In genomic region chr16:42350076-42350475, GRCm38 (mm10) we compare ENCODE assay signal across 32 mouse cellular contexts. TPM values are rescaled to one million over a fixed set of nuclear protein-coding genes. Genes with fewer than 3 reads are reported as not detected.
DNase-seq lines count a peak whose midpoint lies in the region; ATAC-seq lines count a peak whose summit lies in the region.
"Had no signal": no experiment of that assay in that cellular context is flagged by ENCODE, and none has a peak within 500 bp of the region (broad histone marks: within the 10 kb centered on the region; RNA-seq: fewer than 3 reads in every experiment).

No protein-coding gene starts in this region.

- H3K27me3 ChIP-seq in midbrain, embryonic 14.5 days (ENCODE audit: control insufficient read depth, insufficient read depth, low read length): no peaks in the 10 kb centered on the region
- H3K27me3 ChIP-seq: embryonic facial prominence, embryonic 13.5 days; heart, embryonic 13.5 days; intestine, embryonic 15.5 days; limb, embryonic 12.5 days; liver, embryonic 15.5 days; midbrain, embryonic 15.5 days; neural tube, embryonic 15.5 days; stomach, embryonic 15.5 days had no signal

- ATAC-seq in midbrain, embryonic 14.5 days (ENCODE audit: low FRiP score, low TSS enrichment): no peak
- ATAC-seq: activated CD4-positive, CD25-positive, alpha-beta regulatory T cell, adult 4 months; hindbrain, embryonic 16.5 days; intestine, embryonic 15.5 days; midbrain, embryonic 15.5 days had no signal

- H3K36me3 ChIP-seq in midbrain, embryonic 14.5 days (ENCODE audit: control insufficient read depth, insufficient read depth, low read length): no peaks in the 10 kb centered on the region
- H3K36me3 ChIP-seq: embryonic facial prominence, embryonic 13.5 days; forebrain, embryonic 10.5 days; heart, embryonic 13.5 days; intestine, embryonic 15.5 days; limb, embryonic 12.5 days; liver, embryonic 15.5 days; midbrain, embryonic 15.5 days; neural tube, embryonic 15.5 days; stomach, embryonic 15.5 days had no signal

- DNase-seq in cerebellum, postnatal 10 days: peak; percentile 57 to 65
- DNase-seq in cerebellum, postnatal 4 days (ENCODE audit: low spot score in 2 of 2): no peak
- DNase-seq in gastrocnemius, postnatal 14 days: peak; percentile 8
- no peak for DNase-seq in gastrocnemius, postnatal 10 days
- DNase-seq in MN1 (ENCODE audit: low spot score): peak; percentile 72
- DNase-seq in brain, adult 2 months (ENCODE audit: low read depth, low spot score): peak; percentile 66
- no peak for DNase-seq in midbrain, embryonic 14.5 days
- DNase-seq: adrenal gland, adult 8-10 months; B cell, adult 2 months; embryo, embryonic 11 days; heart, postnatal 10 days; kidney, adult 2 months; kidney, postnatal 36 days; lung, embryonic 14.5 days; lung, postnatal 14 days; retina, postnatal 1 day; right cerebral cortex, postnatal 14 days; thymus, postnatal 14 days had no signal

- no peak overlapping the region for H3K4me2 ChIP-seq in midbrain, embryonic 14.5 days (ENCODE audit: low read length)
- H3K4me2 ChIP-seq: embryonic facial prominence, embryonic 13.5 days; heart, embryonic 13.5 days; intestine, embryonic 15.5 days; limb, embryonic 12.5 days; liver, embryonic 15.5 days; lung, embryonic 14.5 days; midbrain, embryonic 15.5 days; neural tube, embryonic 15.5 days; stomach, embryonic 15.5 days had no signal

- H3K9me3 ChIP-seq in midbrain, embryonic 14.5 days (ENCODE audit: control insufficient read depth, low read length): no peaks in the 10 kb centered on the region
- H3K9me3 ChIP-seq: embryonic facial prominence, embryonic 13.5 days; intestine, embryonic 15.5 days; limb, embryonic 12.5 days; liver, embryonic 15.5 days; midbrain, embryonic 15.5 days; neural tube, embryonic 15.5 days; stomach, embryonic 15.5 days had no signal

- no peaks in the 10 kb centered on the region for H3K4me1 ChIP-seq in midbrain, embryonic 14.5 days (ENCODE audit: control insufficient read depth, insufficient read depth, low read length)
- H3K4me1 ChIP-seq: embryonic facial prominence, embryonic 13.5 days; forebrain, embryonic 10.5 days; heart, embryonic 13.5 days; intestine, embryonic 15.5 days; limb, embryonic 12.5 days; liver, embryonic 15.5 days; midbrain, embryonic 15.5 days; neural tube, embryonic 15.5 days; stomach, embryonic 15.5 days had no signal

- H3K4me3 ChIP-seq in midbrain, embryonic 14.5 days (replicated peaks; ENCODE audit: low read depth, low read length): no peak overlapping the region
- H3K4me3 ChIP-seq: embryonic facial prominence, embryonic 13.5 days; forebrain, embryonic 10.5 days; heart, embryonic 13.5 days; intestine, embryonic 15.5 days; layer of hippocampus, adult 2 months; left cerebral cortex, adult 2 months; limb, embryonic 12.5 days; liver, embryonic 15.5 days; midbrain, embryonic 15.5 days; neural tube, embryonic 15.5 days; stomach, embryonic 15.5 days had no signal

- no peak overlapping the region for H3K27ac ChIP-seq in midbrain, embryonic 14.5 days (replicated peaks; ENCODE audit: low read depth, low read length)
- H3K27ac ChIP-seq: embryonic facial prominence, embryonic 13.5 days; forebrain, embryonic 10.5 days; heart, embryonic 13.5 days; intestine, embryonic 15.5 days; layer of hippocampus, adult 2 months; left cerebral cortex, adult 2 months; limb, embryonic 12.5 days; liver, embryonic 15.5 days; midbrain, embryonic 15.5 days; neural tube, embryonic 15.5 days; stomach, embryonic 15.5 days had no signal

- no peak overlapping the region for H3K9ac ChIP-seq in midbrain, embryonic 14.5 days (replicated peaks; ENCODE audit: low read length)
- H3K9ac ChIP-seq: embryonic facial prominence, embryonic 13.5 days; heart, embryonic 13.5 days; intestine, embryonic 15.5 days; limb, embryonic 12.5 days; liver, embryonic 15.5 days; lung, embryonic 14.5 days; midbrain, embryonic 15.5 days; neural tube, embryonic 15.5 days; stomach, embryonic 15.5 days had no signal

- 82% methylated on average over 2 of the region's 2 CpGs for WGBS in midbrain, embryonic 14.5 days

- intact Hi-C loops in gastrocnemius, postnatal 14 days (cut with DNase I; ENCODE audit: low total_unique reads): no loop called here

RNA-seq across cellular contexts. Expression of gene Gap43, which starts 9.6 kb away (rescaled TPM):
- total RNA-seq in gastrocnemius, postnatal 14 days (2021): 1 to 10 TPM; 3.2 to 5.3 TPM
- 10 to 100 TPM in 1 of 2 experiments, 1 to 10 TPM in 1; 9.5 to 14.7 TPM for total RNA-seq in gastrocnemius, postnatal 10 days (2021)
- 1,427 and 1,759 TPM in 2 replicates for polyA plus RNA-seq in midbrain, embryonic 14.5 days (2014; fragmentation: Nextera tagmentation; extraction: Ambion mirVana)
- total RNA-seq: liver, adult 2 months had no signal
- polyA plus RNA-seq: activated CD4-positive, CD25-positive, alpha-beta regulatory T cell, adult 4 months; liver, adult 2 months had no signal

Comparison
In these comparisons a context has a peak if more than half of its experiments do, and no peak if none do; other contexts are left out.
1. DNase-seq: peak in cerebellum, postnatal 10 days (2 of 2), gastrocnemius, postnatal 14 days (single experiment), MN1 (single experiment) and brain, adult 2 months (single experiment); none in cerebellum, postnatal 4 days (0 of 2), gastrocnemius, postnatal 10 days (single experiment) and midbrain, embryonic 14.5 days (single experiment).